In genomic region chr15:27740080-27740479, GRCm38 (mm10) we compare ENCODE assay signal across 25 mouse cellular contexts. TPM values are rescaled to one million over a fixed set of nuclear protein-coding genes. Genes with fewer than 3 reads are reported as not detected.
DNase-seq lines count a peak whose midpoint lies in the region; ATAC-seq and TF ChIP-seq lines count a peak whose summit lies in the region.
"Had no signal": no experiment of that assay in that cellular context is flagged by ENCODE, and none has a peak within 500 bp of the region (broad histone marks: within the 10 kb centered on the region; RNA-seq: fewer than 3 reads in every experiment).

No protein-coding gene starts in this region.

- DNase-seq in heart, adult 2 months, result peak in 1 of 2 experiments; percentile 31
- no peak for DNase-seq in heart, postnatal 36 days
- DNase-seq in lung, postnatal 25 days (ENCODE audit: low spot score), result peak; percentile 12
- no peak for DNase-seq in lung, adult 18-20 months
- no peak for DNase-seq in thymus, adult 2 months
- no peak for DNase-seq in kidney, adult 18-20 months
- DNase-seq: adrenal gland, postnatal 36 days; cerebellum, adult 11 months; cerebellum, postnatal 10 days; gastrocnemius, postnatal 25 days; kidney, postnatal 25 days; lung, embryonic 14.5 days; midbrain, embryonic 14.5 days; retina, postnatal 1 day had no signal

- H3ac ChIP-seq in myocyte (ENCODE audit: control insufficient read depth, insufficient read length), result no peak overlapping the region

- intact Hi-C loops in heart, adult 2 months (cut with DNase I), result no loop called here
- intact Hi-C loops in heart, postnatal 36 days (cut with DNase I), result no loop called here

- TF ChIP-seq POLR2A in heart, adult 2 months (IDR thresholded peaks at IDR 0.05; ENCODE audit: insufficient read depth, low read depth, low read length), result no peak
- no peak for TF ChIP-seq POLR2A in myocyte (IDR thresholded peaks at IDR 0.05; ENCODE audit: insufficient read length, low read depth)
- no peak for TF ChIP-seq POLR2A in thymus, adult 2 months (IDR thresholded peaks at IDR 0.05; ENCODE audit: control insufficient read depth, extremely low read depth, insufficient read depth, low read length, poor library complexity)

- 0 out of 2 replicates have a peak, but pooled peaks have one; percentile 38 for TF ChIP-seq EP300 in heart, adult 2 months (IDR thresholded peaks at IDR 0.05; ENCODE audit: insufficient read depth, low read depth, low read length)

- TF ChIP-seq CTCF in heart, adult 2 months (IDR thresholded peaks at IDR 0.05), result no peak
- TF ChIP-seq CTCF in thymus, adult 2 months (IDR thresholded peaks at IDR 0.05; ENCODE audit: borderline replicate concordance, control insufficient read depth, extremely low read depth, insufficient read depth, low read length, poor library complexity), result no peak

- ATAC-seq in heart, embryonic 15.5 days (replicated peaks; ENCODE audit: insufficient number of reproducible peaks, insufficient read depth, low FRiP score, low read depth), result peak; percentile 78
- ATAC-seq: CD4-positive, CD25-positive, alpha-beta regulatory T cell, adult 4 months; forebrain, embryonic 16.5 days; hindbrain, embryonic 16.5 days; intestine, embryonic 16.5 days; liver, embryonic 12.5 days had no signal

- 68% methylated on average over 7 of the region's 7 CpGs for WGBS in heart, adult 2 months
- WGBS in heart, embryonic 15.5 days, result 44% methylated on average over 7 of the region's 7 CpGs
- WGBS in thymus, adult 2 months, result 94% methylated on average over 7 of the region's 7 CpGs

- no peak overlapping the region for H3K4me2 ChIP-seq in heart, embryonic 15.5 days
- no peak overlapping the region for H3K4me2 ChIP-seq in myocyte (ENCODE audit: low read depth)
- H3K4me2 ChIP-seq: limb, embryonic 13.5 days; liver, embryonic 12.5 days; lung, embryonic 14.5 days; neural tube, embryonic 13.5 days; stomach, embryonic 15.5 days had no signal

- H3K27ac ChIP-seq in heart, adult 2 months, result no peak overlapping the region
- peak overlapping the region; percentile 52; the same call in 1 of the 2 replicates for H3K27ac ChIP-seq in heart, embryonic 15.5 days
- H3K27ac ChIP-seq in thymus, adult 2 months (ENCODE audit: control insufficient read depth, insufficient read depth, low read length), result no peak overlapping the region
- H3K27ac ChIP-seq: embryonic facial prominence, embryonic 10.5 days; limb, embryonic 13.5 days; liver, embryonic 12.5 days; neural tube, embryonic 13.5 days; stomach, embryonic 15.5 days had no signal

- H3K79me2 ChIP-seq in heart, adult 2 months (replicated peaks; ENCODE audit: control insufficient read depth, insufficient read depth, low read length), result no peaks in the 10 kb centered on the region
- H3K79me2 ChIP-seq in myocyte (ENCODE audit: control insufficient read depth, insufficient read depth), result no peaks in the 10 kb centered on the region

- H3K4me1 ChIP-seq in heart, adult 2 months (ENCODE audit: control insufficient read depth, insufficient read depth, low read length), result no peaks in the 10 kb centered on the region; the same call in 1 of the 2 replicates
- H3K4me1 ChIP-seq in heart, embryonic 15.5 days (replicated peaks), result peaks cover 12% of the 10 kb centered on the region
- no peaks in the 10 kb centered on the region for H3K4me1 ChIP-seq in thymus, adult 2 months (replicated peaks; ENCODE audit: control insufficient read depth, insufficient read depth, low read length)
- H3K4me1 ChIP-seq: embryonic facial prominence, embryonic 10.5 days; limb, embryonic 13.5 days; liver, embryonic 12.5 days; neural tube, embryonic 13.5 days; stomach, embryonic 15.5 days had no signal

- H3K9ac ChIP-seq in heart, adult 2 months (ENCODE audit: low read depth, low read length), result no peak overlapping the region
- H3K9ac ChIP-seq in heart, embryonic 15.5 days, result no peak overlapping the region
- H3K9ac ChIP-seq: limb, embryonic 13.5 days; liver, embryonic 12.5 days; lung, embryonic 14.5 days; neural tube, embryonic 13.5 days; stomach, embryonic 15.5 days had no signal

- no peaks in the 10 kb centered on the region for H3K27me3 ChIP-seq in heart, adult 2 months (ENCODE audit: control insufficient read depth, insufficient read depth, low read length)
- no peaks in the 10 kb centered on the region for H3K27me3 ChIP-seq in heart, embryonic 15.5 days
- H3K27me3 ChIP-seq in myocyte (ENCODE audit: control insufficient read depth, insufficient read depth, insufficient read length), result no peaks in the 10 kb centered on the region
- H3K27me3 ChIP-seq in thymus, adult 2 months (ENCODE audit: control insufficient read depth, insufficient read depth, low read length), result no peaks in the 10 kb centered on the region
- H3K27me3 ChIP-seq: limb, embryonic 13.5 days; liver, embryonic 12.5 days; neural tube, embryonic 13.5 days; stomach, embryonic 15.5 days had no signal

- no peaks in the 10 kb centered on the region for H3K36me3 ChIP-seq in heart, adult 2 months (ENCODE audit: control insufficient read depth, insufficient read depth, low read length)
- peaks cover 64% of the 10 kb centered on the region for H3K36me3 ChIP-seq in heart, embryonic 15.5 days
- peaks cover 55% of the 10 kb centered on the region for H3K36me3 ChIP-seq in myocyte (ENCODE audit: control insufficient read depth, insufficient read depth)
- H3K36me3 ChIP-seq in thymus, adult 2 months (ENCODE audit: control insufficient read depth, insufficient read depth, low read length), result no peaks in the 10 kb centered on the region

- H3K9me3 ChIP-seq in heart, embryonic 15.5 days (replicated peaks), result no peaks in the 10 kb centered on the region
- H3K9me3 ChIP-seq: embryonic facial prominence, embryonic 10.5 days; limb, embryonic 13.5 days; liver, embryonic 12.5 days; neural tube, embryonic 13.5 days; stomach, embryonic 15.5 days had no signal

- no peak overlapping the region for H3K4me3 ChIP-seq in heart, adult 2 months
- no peak overlapping the region for H3K4me3 ChIP-seq in heart, embryonic 15.5 days
- no peak overlapping the region for H3K4me3 ChIP-seq in myocyte
- no peak overlapping the region for H3K4me3 ChIP-seq in thymus, adult 2 months (ENCODE audit: control insufficient read depth, insufficient read depth, low read length)
- H3K4me3 ChIP-seq: embryonic facial prominence, embryonic 10.5 days; limb, embryonic 13.5 days; liver, embryonic 12.5 days; neural tube, embryonic 13.5 days; stomach, embryonic 15.5 days had no signal

TF ChIP-seq in myocyte, 11 proteins besides CTCF, POLR2A, EP300 and RAD21:
- TF ChIP-seq TCF12 (IDR thresholded peaks at IDR 0.05; ENCODE audit: insufficient read depth, poor library complexity, severe bottlenecking) (no peak), SRF (IDR thresholded peaks at IDR 0.05; ENCODE audit: control insufficient read depth, insufficient read length, low read depth) (no peak), POLR2AphosphoS2 (IDR thresholded peaks at IDR 0.05; ENCODE audit: insufficient read length, low read depth) (peak; percentile 38), TCF3 (IDR thresholded peaks at IDR 0.05; ENCODE audit: insufficient read length, low read depth) (no peak), MYOD1 (IDR thresholded peaks at IDR 0.05; ENCODE audit: control insufficient read depth in 1 of 3, insufficient read length in 2 of 3, low read depth in 2 of 3) (no peak), MYOG (IDR thresholded peaks at IDR 0.05; ENCODE audit: control insufficient read depth in 1 of 3, insufficient read depth in 1 of 3, insufficient read length in 2 of 3, low read depth in 2 of 3) (no peak), REST (IDR thresholded peaks at IDR 0.05; ENCODE audit: insufficient read depth, insufficient read length) (no peak), CEBPB (IDR thresholded peaks at IDR 0.05; ENCODE audit: insufficient read depth, poor library complexity, severe bottlenecking) (no peak)

RNA-seq across cellular contexts. Expression of gene Otulinl, which starts 58.7 kb away (rescaled TPM):
- total RNA-seq in heart, adult 2 months (2021), result 1 to 10 TPM; 1.9 to 3.0 TPM
- polyA plus RNA-seq in heart, adult 2 months (2012; rRNA removed), result 1.5 and 1.9 TPM in 2 replicates
- total RNA-seq in heart, postnatal 36 days (2021), result 1 to 10 TPM; 2.3 to 4.1 TPM
- 5.3 and 10.1 TPM in 2 replicates for polyA plus RNA-seq in heart, embryonic 15.5 days (2015; fragmentation: Nextera tagmentation; extraction: Ambion mirVana)
- polyA plus RNA-seq in myocyte (2012; fragmentation: generic; extraction: Trizol), result 0.06 TPM
- 29.6 and 32.1 TPM in 2 replicates for polyA plus RNA-seq in thymus, adult 2 months (2012; rRNA removed)
